Mouse (Mus musculus) intestine, embryonic 15.5 days (tissue): ENCODE measurements around the gene Tmem223. TPM values are rescaled to one million over a fixed set of nuclear protein-coding genes. Genes with fewer than 3 reads are reported as not detected.

Experiments
- ATAC-seq: fragments of 200-750 bp; cut with Nextera tagmentation; 2 replicates; pipeline ENCODE4 v1.8.0; 2017; ENCODE audit warnings: moderate TSS enrichment, moderate library complexity
- H3K27ac ChIP-seq: fragments of 300-500 bp; sonication (generic); 2 replicates; pipeline ENCODE4 v1.5.1; 2015; ENCODE audit warnings: mild to moderate bottlenecking, inconsistent platforms
- H3K27me3 ChIP-seq: fragments of 300-500 bp; sonication (generic); replicated peaks from 2 replicates; pipeline ENCODE4 v1.6.1; 2015; ENCODE audit warnings: inconsistent platforms
- H3K36me3 ChIP-seq: fragments of 300-500 bp; sonication (generic); 2 replicates; pipeline ENCODE4 v1.6.1; 2015; ENCODE audit warnings: inconsistent platforms
- H3K4me1 ChIP-seq: fragments of 300-500 bp; sonication (generic); replicated peaks from 2 replicates; pipeline ENCODE4 v1.6.1; 2015; ENCODE audit warnings: inconsistent platforms
- H3K4me2 ChIP-seq: fragments of 300-500 bp; sonication (generic); replicated peaks from 2 replicates; pipeline ENCODE4 v1.6.1; 2015; ENCODE audit warnings: mild to moderate bottlenecking, inconsistent platforms
- H3K4me3 ChIP-seq: fragments of 300-500 bp; sonication (generic); replicated peaks from 2 replicates; pipeline ENCODE4 v1.5.1; 2015; ENCODE audit warnings: inconsistent platforms
- H3K9ac ChIP-seq: fragments of 300-500 bp; sonication (generic); 2 replicates; pipeline ENCODE4 v1.6.1; 2015; ENCODE audit warnings: inconsistent platforms
- H3K9me3 ChIP-seq: fragments of 300-500 bp; sonication (generic); 2 replicates; pipeline ENCODE4 v1.6.1; 2016; ENCODE audit warnings: inconsistent platforms
- WGBS: fragments of 180-500 bp; shearing (Covaris S2); methylation state at CpG from one replicate; pipeline ENCODE4 v1.1.7; 2015; 5-methylcytosine and 5-hydroxymethylcytosine counted together
- polyA plus RNA-seq: library from polyadenylated mRNA; unstranded; fragments of >200 nt; fragmentation: Nextera tagmentation; extraction: Ambion mirVana; gene quantifications from 2 replicates; pipeline ENCODE4 v1.2.1, GENCODE M21; 2015

Tmem223 gene
- polyA plus RNA-seq, 1 experiment from 2014 or later = 177 TPM

GRCm38 (mm10) chr19:8788521-8788920, 17.7 kb downstream of the Tmem223 start:
- no peak overlapping the region for H3K4me2 ChIP-seq
- peaks cover 12% of the 10 kb centered on the region for H3K36me3 ChIP-seq
- 30% methylated on average over 3 of the region's 3 CpGs for WGBS
- no peaks in the 10 kb centered on the region for H3K9me3 ChIP-seq
- peaks cover 8% of the 10 kb centered on the region for H3K4me1 ChIP-seq
- H3K4me3 ChIP-seq = no peak overlapping the region
- no peak overlapping the region for H3K27ac ChIP-seq
- H3K9ac ChIP-seq = no peak overlapping the region
- H3K27me3 ChIP-seq = no peaks in the 10 kb centered on the region
- no peak for ATAC-seq

- Histone ChIP-seq H3K4me1 (peaks cover 8% of the 10 kb centered on the region), H3K4me2 (no peak overlapping the region), H3K9ac (no peak overlapping the region), H3K27ac (no peak overlapping the region), H3K36me3 (peaks cover 18% of the 10 kb centered on the region), H3K27me3 (no peaks in the 10 kb centered on the region), H3K9me3 (no peaks in the 10 kb centered on the region), H3K4me3 (no peak overlapping the region)
- no peak for ATAC-seq
- WGBS = 76% methylated on average over 1 of the region's 1 CpGs
These were observed 18.4 kb downstream of the Tmem223 start for GRCm38 (mm10) chr19:8789171-8789570.

GRCm38 (mm10) chr19:8790171-8790570, 19.4 kb downstream of the Tmem223 start:
- Histone ChIP-seq H3K4me2 (no peak overlapping the region), H3K9me3 (no peaks in the 10 kb centered on the region), H3K4me3 (no peak overlapping the region), H3K4me1 (peaks cover 5% of the 10 kb centered on the region), H3K36me3 (peaks cover 25% of the 10 kb centered on the region), H3K27ac (no peak overlapping the region), H3K9ac (no peak overlapping the region), H3K27me3 (no peaks in the 10 kb centered on the region)
- no peak for ATAC-seq
- WGBS = 83% methylated on average over 7 of the region's 7 CpGs

- peak within 1 kb of the TSS; percentile 73 for H3K4me3 ChIP-seq
- H3K36me3 ChIP-seq = peaks cover 14% of the 10 kb centered on the region
- ATAC-seq = peak; percentile 86
- H3K27ac ChIP-seq = peak within 1 kb of the TSS; percentile 71
- peak within 1 kb of the TSS; percentile 80 for H3K9ac ChIP-seq
- no peaks in the 10 kb centered on the region for H3K27me3 ChIP-seq
- no peaks in the 10 kb centered on the region for H3K9me3 ChIP-seq
- peak within 1 kb of the TSS; percentile 83 for H3K4me2 ChIP-seq
- under 1% methylated on average over 25 of the region's 25 CpGs for WGBS
- peaks cover 13% of the 10 kb centered on the region for H3K4me1 ChIP-seq
These were observed 27.6 kb downstream of the Tmem223 start, which contains the start of gene Polr2g for GRCm38 (mm10) chr19:8798264-8798946. Gene Polr2g, minus strand, starts transcription at chr19:8798577.

GRCm38 (mm10) chr19:8798947-8799315, 28.1 kb downstream of the Tmem223 start:
- H3K27ac ChIP-seq = no peak overlapping the region
- peaks cover 13% of the 10 kb centered on the region for H3K4me1 ChIP-seq
- H3K4me2 ChIP-seq = peak overlapping the region; percentile 83
- H3K4me3 ChIP-seq = peak overlapping the region; percentile 73
- H3K27me3 ChIP-seq = no peaks in the 10 kb centered on the region
- no peaks in the 10 kb centered on the region for H3K9me3 ChIP-seq
- peaks cover 9% of the 10 kb centered on the region for H3K36me3 ChIP-seq
- ATAC-seq = no peak
- no peak overlapping the region for H3K9ac ChIP-seq

- under 1% methylated on average over 30 of the region's 30 CpGs for WGBS
- peak; percentile 98 for ATAC-seq
- Histone ChIP-seq H3K9me3 (no peaks in the 10 kb centered on the region), H3K9ac (peak within 1 kb of the TSS; percentile 59), H3K27ac (peak within 1 kb of the TSS; percentile 88), H3K36me3 (no peaks in the 10 kb centered on the region), H3K4me1 (peaks cover 11% of the 10 kb centered on the region), H3K4me3 (peak within 1 kb of the TSS; percentile 62), H3K4me2 (peak within 1 kb of the TSS; percentile 73), H3K27me3 (no peaks in the 10 kb centered on the region)
These were observed 31.5 kb downstream of the Tmem223 start, which contains the start of gene Zbtb3 for GRCm38 (mm10) chr19:8802130-8802821. Gene Zbtb3, plus strand, starts transcription at chr19:8802555.

- Histone ChIP-seq H3K36me3 (no peaks in the 10 kb centered on the region), H3K9me3 (no peaks in the 10 kb centered on the region), H3K27me3 (no peaks in the 10 kb centered on the region), H3K9ac (no peak overlapping the region), H3K4me1 (peaks cover 7% of the 10 kb centered on the region), H3K4me3 (peak overlapping the region; percentile 62), H3K4me2 (peak overlapping the region; percentile 73), H3K27ac (0 out of 2 replicates have a peak overlapping the region, but pooled peaks have one; percentile 88)
- 92% methylated on average over 9 of the region's 9 CpGs for WGBS
- ATAC-seq = no peak
These were observed 32.5 kb downstream of the Tmem223 start for GRCm38 (mm10) chr19:8803204-8803780.

GRCm38 (mm10) chr19:8803879-8804660, 33.3 kb downstream of the Tmem223 start:
- H3K36me3 ChIP-seq = no peaks in the 10 kb centered on the region
- peaks cover 7% of the 10 kb centered on the region for H3K4me1 ChIP-seq
- H3K9ac ChIP-seq = no peak overlapping the region
- no peak overlapping the region for H3K4me3 ChIP-seq
- H3K4me2 ChIP-seq = no peak overlapping the region
- H3K9me3 ChIP-seq = no peaks in the 10 kb centered on the region
- no peaks in the 10 kb centered on the region for H3K27me3 ChIP-seq
- H3K27ac ChIP-seq = no peak overlapping the region
- WGBS = 88% methylated on average over 11 of the region's 11 CpGs
- no peak for ATAC-seq

GRCm38 (mm10) chr19:8806810-8807209, 36.0 kb downstream of the Tmem223 start:
- Histone ChIP-seq H3K36me3 (peaks cover 7% of the 10 kb centered on the region; the same call in 1 of the 2 replicates), H3K27ac (no peak overlapping the region), H3K4me3 (no peak overlapping the region), H3K4me2 (no peak overlapping the region), H3K9ac (no peak overlapping the region), H3K9me3 (no peaks in the 10 kb centered on the region), H3K4me1 (peaks cover 7% of the 10 kb centered on the region), H3K27me3 (no peaks in the 10 kb centered on the region)
- 94% methylated on average over 5 of the region's 5 CpGs for WGBS
- ATAC-seq = no peak

- Histone ChIP-seq H3K9ac (no peak overlapping the region; the same call in 1 of the 2 replicates), H3K36me3 (peaks cover 18% of the 10 kb centered on the region), H3K27me3 (no peaks in the 10 kb centered on the region), H3K4me2 (no peak overlapping the region), H3K27ac (no peak overlapping the region), H3K4me1 (peaks cover 19% of the 10 kb centered on the region), H3K4me3 (no peak overlapping the region), H3K9me3 (no peaks in the 10 kb centered on the region)
- no peak for ATAC-seq
- 73% methylated on average over 11 of the region's 11 CpGs for WGBS
These were observed 45.0 kb downstream of the Tmem223 start for GRCm38 (mm10) chr19:8815812-8816211.

GRCm38 (mm10) chr19:8817001-8817400, 46.2 kb downstream of the Tmem223 start:
- H3K36me3 ChIP-seq = peaks cover 12% of the 10 kb centered on the region
- peak overlapping the region; percentile 11; the same call in 1 of the 2 replicates for H3K9ac ChIP-seq

More at GRCm38 (mm10) chr19:8817001-8817400, 46.2 kb downstream of the Tmem223 start:
- ATAC-seq = no peak
- no peak overlapping the region for H3K4me3 ChIP-seq
- peaks cover 19% of the 10 kb centered on the region for H3K4me1 ChIP-seq
- no peaks in the 10 kb centered on the region for H3K27me3 ChIP-seq
- H3K9me3 ChIP-seq = no peaks in the 10 kb centered on the region
- WGBS = 79% methylated on average over 3 of the region's 3 CpGs
- H3K4me2 ChIP-seq = peak overlapping the region; percentile 15
- no peak overlapping the region for H3K27ac ChIP-seq
